Mouse (Mus musculus): ENCODE data around the gene Hint3. TPM values are rescaled to one million over a fixed set of nuclear protein-coding genes. Genes with fewer than 3 reads are reported as not detected.
A peak's percentile ranks its signal among the peaks of the same experiment; 100 is the strongest.

Gene Hint3
- 38.9 and 39.5 TPM in 2 replicates for polyA plus RNA-seq (2015; fragmentation: Nextera tagmentation; extraction: Ambion mirVana)

DNA sequence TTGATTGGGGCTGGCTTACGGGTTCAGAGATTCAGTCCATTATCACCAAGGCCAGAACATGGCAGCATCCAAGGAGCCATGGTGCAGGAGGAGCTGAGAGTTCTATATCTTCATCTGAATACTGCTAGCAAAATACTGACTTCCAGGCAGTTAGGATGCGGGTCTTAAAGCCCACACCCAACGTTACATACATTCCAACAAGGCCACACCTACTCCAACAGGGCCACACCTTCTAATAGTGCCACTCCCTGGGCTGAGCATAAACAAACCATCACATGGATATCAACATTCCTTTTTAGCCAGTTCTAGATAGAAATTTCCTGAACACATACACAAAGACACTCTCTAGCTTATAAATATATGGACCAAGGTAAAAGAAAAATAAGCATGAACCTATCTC is at the start of gene Hint3:
TSS of gene Hint3 (minus strand) at position 120 of the 400 bp plus-strand sequence.
- no peak within 1 kb of the TSS for H3K27ac ChIP-seq (ENCODE audit: low read depth)
- no peak for ATAC-seq

GRCm38 (mm10) chr10:30678051-30678450 is 48.6 kb upstream of the Hint3 start:
- 75% methylated on average over 2 of the region's 2 CpGs for WGBS (ENCODE audit: insufficient replicate concordance)
- Histone ChIP-seq H3K27me3 (ENCODE audit: insufficient read depth, low read length) (no peaks in the 10 kb centered on the region), H3K9ac (replicated peaks) (no peak overlapping the region), H3K9me3 (ENCODE audit: low read length) (no peaks in the 10 kb centered on the region), H3K4me2 (ENCODE audit: low read depth, low read length) (no peak overlapping the region), H3K27ac (ENCODE audit: low read depth) (no peak overlapping the region), H3K4me3 (ENCODE audit: low read depth, low read length) (no peak overlapping the region), H3K36me3 (replicated peaks; ENCODE audit: insufficient read depth, low read length) (no peaks in the 10 kb centered on the region), H3K4me1 (ENCODE audit: insufficient read depth) (no peaks in the 10 kb centered on the region)
- no peak for TF ChIP-seq CTCF (IDR thresholded peaks at IDR 0.05; ENCODE audit: low read depth)
- no peak for TF ChIP-seq EP300 (IDR thresholded peaks at IDR 0.05; ENCODE audit: low read depth)
- DNase-seq (no peak), ATAC-seq (no peak)

More for the DNA sequence above, at the start of gene Hint3:
- Histone ChIP-seq H3K36me3 (replicated peaks; ENCODE audit: insufficient read depth, low read length) (no peaks in the 10 kb centered on the region), H3K27me3 (ENCODE audit: insufficient read depth, low read length) (no peaks in the 10 kb centered on the region), H3K4me2 (ENCODE audit: low read depth, low read length) (no peak within 1 kb of the TSS), H3K9me3 (ENCODE audit: low read length) (no peaks in the 10 kb centered on the region), H3K9ac (replicated peaks) (no peak within 1 kb of the TSS), H3K4me1 (ENCODE audit: insufficient read depth) (no peaks in the 10 kb centered on the region), H3K4me3 (ENCODE audit: low read depth, low read length) (no peak within 1 kb of the TSS)
- TF ChIP-seq CTCF (IDR thresholded peaks at IDR 0.05; ENCODE audit: low read depth) (no peak), EP300 (IDR thresholded peaks at IDR 0.05; ENCODE audit: low read depth) (no peak)
- WGBS (ENCODE audit: insufficient replicate concordance): 77% methylated on average over 3 of the region's 3 CpGs
- no peak for DNase-seq

DNA sequence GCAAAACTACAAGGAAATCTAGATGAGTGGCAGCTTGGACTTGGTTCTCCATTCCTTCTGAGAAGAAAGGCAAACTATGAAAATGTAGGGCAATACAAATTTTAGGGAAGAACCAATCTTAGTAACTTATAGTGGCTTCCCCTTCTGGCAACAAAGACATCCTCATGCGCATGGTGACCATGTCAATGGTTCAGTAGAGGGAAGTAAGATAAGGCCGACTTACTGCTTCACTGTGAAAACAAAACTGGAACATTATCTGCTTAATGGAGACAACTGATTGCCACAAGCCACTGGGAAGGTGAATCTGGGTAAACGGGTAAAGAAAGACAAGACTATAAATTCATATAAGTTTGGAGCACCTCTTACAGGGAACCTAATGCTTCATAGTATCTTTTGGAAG is 45.4 kb upstream of the Hint3 start:
- 40% methylated on average over 3 of the region's 3 CpGs for WGBS (ENCODE audit: insufficient replicate concordance)
- DNase-seq (no peak), ATAC-seq (no peak)
- 0 out of 2 replicates have a peak, but pooled peaks cover 2% of the 10 kb centered on the region for H3K36me3 ChIP-seq (replicated peaks; ENCODE audit: insufficient read depth, low read length)
- H3K9ac ChIP-seq (replicated peaks): no peak overlapping the region
- H3K9me3 ChIP-seq (ENCODE audit: low read length): no peaks in the 10 kb centered on the region
- H3K4me1 ChIP-seq (ENCODE audit: insufficient read depth): no peaks in the 10 kb centered on the region
- no peak overlapping the region for H3K27ac ChIP-seq (ENCODE audit: low read depth)
- H3K4me3 ChIP-seq (ENCODE audit: low read depth, low read length): no peak overlapping the region
- no peaks in the 10 kb centered on the region for H3K27me3 ChIP-seq (ENCODE audit: insufficient read depth, low read length)
- no peak overlapping the region for H3K4me2 ChIP-seq (ENCODE audit: low read depth, low read length)
- TF ChIP-seq CTCF (IDR thresholded peaks at IDR 0.05; ENCODE audit: low read depth) (no peak), EP300 (IDR thresholded peaks at IDR 0.05; ENCODE audit: low read depth) (no peak)

DNA sequence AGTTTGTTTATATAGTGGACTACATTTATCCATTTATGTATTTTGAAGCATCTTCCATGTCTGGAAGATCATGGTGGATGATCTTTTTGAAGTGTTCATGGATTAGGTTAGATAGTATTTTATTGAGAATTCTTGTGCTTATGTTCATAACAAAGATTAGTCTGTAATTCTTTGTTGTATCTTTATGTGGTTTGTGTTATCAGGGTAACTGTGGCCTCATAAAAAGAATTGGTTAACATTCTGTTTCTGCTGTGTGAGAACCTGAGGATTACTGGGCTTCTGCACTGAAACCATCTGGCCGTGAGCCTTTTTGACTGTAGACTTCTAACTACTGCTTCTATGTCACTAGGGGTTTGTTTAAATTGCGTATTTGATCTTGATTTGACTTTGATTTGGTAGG is 37.1 kb upstream of the Hint3 start:
- WGBS (ENCODE audit: insufficient replicate concordance): 91% methylated on average over 2 of the region's 2 CpGs
- Histone ChIP-seq H3K27me3 (ENCODE audit: insufficient read depth, low read length) (no peaks in the 10 kb centered on the region), H3K9ac (replicated peaks) (no peak overlapping the region), H3K4me1 (ENCODE audit: insufficient read depth) (no peaks in the 10 kb centered on the region), H3K4me2 (ENCODE audit: low read depth, low read length) (no peak overlapping the region), H3K4me3 (ENCODE audit: low read depth, low read length) (no peak overlapping the region), H3K9me3 (ENCODE audit: low read length) (no peaks in the 10 kb centered on the region), H3K36me3 (replicated peaks; ENCODE audit: insufficient read depth, low read length) (peaks cover 5% of the 10 kb centered on the region), H3K27ac (ENCODE audit: low read depth) (no peak overlapping the region)
- no peak for DNase-seq
- no peak for TF ChIP-seq EP300 (IDR thresholded peaks at IDR 0.05; ENCODE audit: low read depth)
- no peak for TF ChIP-seq CTCF (IDR thresholded peaks at IDR 0.05; ENCODE audit: low read depth)
- ATAC-seq: no peak

GRCm38 (mm10) chr10:30660564-30661328 is 31.3 kb upstream of the Hint3 start:
- H3K27ac ChIP-seq (ENCODE audit: low read depth): no peak overlapping the region
- H3K9ac ChIP-seq (replicated peaks): no peak overlapping the region
- 39% methylated on average over 6 of the region's 6 CpGs for WGBS (ENCODE audit: insufficient replicate concordance)
- TF ChIP-seq EP300 (IDR thresholded peaks at IDR 0.05; ENCODE audit: low read depth) (no peak), CTCF (IDR thresholded peaks at IDR 0.05; ENCODE audit: low read depth) (peak; percentile 68)
- no peak for DNase-seq
- H3K4me1 ChIP-seq (ENCODE audit: insufficient read depth): no peaks in the 10 kb centered on the region
- no peaks in the 10 kb centered on the region for H3K27me3 ChIP-seq (ENCODE audit: insufficient read depth, low read length)
- H3K4me3 ChIP-seq (ENCODE audit: low read depth, low read length): no peak overlapping the region
- ATAC-seq: 0 out of 2 replicates have a peak, but pooled peaks have one; percentile 21
- H3K4me2 ChIP-seq (ENCODE audit: low read depth, low read length): no peak overlapping the region
- H3K9me3 ChIP-seq (ENCODE audit: low read length): no peaks in the 10 kb centered on the region
- H3K36me3 ChIP-seq (replicated peaks; ENCODE audit: insufficient read depth, low read length): peaks cover 3% of the 10 kb centered on the region

GRCm38 (mm10) chr10:30655655-30656054 is 26.2 kb upstream of the Hint3 start:
- peak; percentile 61 for ATAC-seq
- peak overlapping the region; percentile 54 for H3K9ac ChIP-seq (replicated peaks)

More at GRCm38 (mm10) chr10:30655655-30656054, 26.2 kb upstream of the Hint3 start:
- H3K4me2 ChIP-seq (ENCODE audit: low read depth, low read length): peak overlapping the region; percentile 56
- peak overlapping the region; percentile 34 for H3K4me3 ChIP-seq (ENCODE audit: low read depth, low read length)
- no peaks in the 10 kb centered on the region for H3K27me3 ChIP-seq (ENCODE audit: insufficient read depth, low read length)
- TF ChIP-seq EP300 (IDR thresholded peaks at IDR 0.05; ENCODE audit: low read depth): no peak
- TF ChIP-seq CTCF (IDR thresholded peaks at IDR 0.05; ENCODE audit: low read depth): no peak
- H3K36me3 ChIP-seq (replicated peaks; ENCODE audit: insufficient read depth, low read length): peaks cover 17% of the 10 kb centered on the region
- no peaks in the 10 kb centered on the region for H3K4me1 ChIP-seq (ENCODE audit: insufficient read depth)
- WGBS (ENCODE audit: insufficient replicate concordance): 16% methylated on average over 5 of the region's 5 CpGs
- H3K27ac ChIP-seq (ENCODE audit: low read depth): peak overlapping the region; percentile 63; the same call in 1 of the 2 replicates
- DNase-seq: peak; percentile 35
- H3K9me3 ChIP-seq (ENCODE audit: low read length): no peaks in the 10 kb centered on the region

All from liver, postnatal 0 days (tissue).